Mouse (Mus musculus) ovary, postnatal 36 days (tissue): ENCODE data around the gene H2-DMa.
"Not testable (repeated sequence)": the region's sequence is repeated elsewhere in the genome, so short reads cannot be mapped to it uniquely, and the experiment has no call there.

Experiments used
- DNase-seq: peaks from one replicate; pipeline ENCODE4 v3.0.0; 2022; ENCODE audit warnings: low spot score, mixed read lengths

H2-DMa gene

GRCm38 (mm10) chr17:34126826-34127420, 7.6 kb downstream of the H2-DMa start:
- DNase-seq, result no peak

GRCm38 (mm10) chr17:34127475-34127874, 8.1 kb downstream of the H2-DMa start:
- peak; percentile 56 for DNase-seq

GRCm38 (mm10) chr17:34128264-34128937, 9.1 kb downstream of the H2-DMa start:
- DNase-seq, result no peak

- DNase-seq, result no peak
These were observed 9.8 kb downstream of the H2-DMa start for GRCm38 (mm10) chr17:34128944-34129791.

- DNase-seq, result no peak
These were observed 11.0 kb downstream of the H2-DMa start for GRCm38 (mm10) chr17:34130073-34130947.

GRCm38 (mm10) chr17:34131911-34132310, 12.6 kb downstream of the H2-DMa start:
- DNase-seq, result no peak

GRCm38 (mm10) chr17:34133289-34133688, 13.9 kb downstream of the H2-DMa start:
- DNase-seq, result no peak

GRCm38 (mm10) chr17:34134451-34134850, 15.1 kb downstream of the H2-DMa start:
- no peak for DNase-seq

- peak; percentile 98 for DNase-seq
These were observed 16.2 kb downstream of the H2-DMa start for GRCm38 (mm10) chr17:34135297-34136224.

- DNase-seq, result no peak
These were observed 18.3 kb downstream of the H2-DMa start for GRCm38 (mm10) chr17:34137601-34138000.

GRCm38 (mm10) chr17:34138655-34139054, 19.3 kb downstream of the H2-DMa start:
- DNase-seq, result no peak

- DNase-seq, result peak; percentile 46
These were observed 20.1 kb downstream of the H2-DMa start for GRCm38 (mm10) chr17:34139416-34139815.

- no peak for DNase-seq
These were observed 20.9 kb downstream of the H2-DMa start for GRCm38 (mm10) chr17:34140240-34140639.

GRCm38 (mm10) chr17:34141448-34141847, 22.1 kb downstream of the H2-DMa start:
- DNase-seq, result no peak

GRCm38 (mm10) chr17:34142456-34143010, 23.2 kb downstream of the H2-DMa start:
- no peak for DNase-seq

- DNase-seq, result no peak
These were observed 23.7 kb downstream of the H2-DMa start, which contains the start of gene H2-DMb2 for GRCm38 (mm10) chr17:34143033-34143432. Gene H2-DMb2 (plus strand): TSS chr17:34143307.

GRCm38 (mm10) chr17:34143461-34143860, 24.1 kb downstream of the H2-DMa start:
- DNase-seq, result no peak

GRCm38 (mm10) chr17:34144221-34144620, 24.9 kb downstream of the H2-DMa start:
- DNase-seq, result not testable (repeated sequence)

- no peak for DNase-seq
These were observed 25.6 kb downstream of the H2-DMa start for GRCm38 (mm10) chr17:34144960-34145371.

GRCm38 (mm10) chr17:34152923-34153322, 33.6 kb downstream of the H2-DMa start, which contains the start of gene H2-DMb1:
Gene H2-DMb1 (plus strand): TSS chr17:34153072.
- DNase-seq, result no peak
